Mouse (Mus musculus): ENCODE data around the gene Olfr1111. TPM values are rescaled to one million over a fixed set of nuclear protein-coding genes. Genes with fewer than 3 reads are reported as not detected.
"Not testable (repeated sequence)": the region's sequence is repeated elsewhere in the genome, so short reads cannot be mapped to it uniquely, and the experiment has no call there.

Olfr1111 gene
- not detected for total RNA-seq (2021)

DNA sequence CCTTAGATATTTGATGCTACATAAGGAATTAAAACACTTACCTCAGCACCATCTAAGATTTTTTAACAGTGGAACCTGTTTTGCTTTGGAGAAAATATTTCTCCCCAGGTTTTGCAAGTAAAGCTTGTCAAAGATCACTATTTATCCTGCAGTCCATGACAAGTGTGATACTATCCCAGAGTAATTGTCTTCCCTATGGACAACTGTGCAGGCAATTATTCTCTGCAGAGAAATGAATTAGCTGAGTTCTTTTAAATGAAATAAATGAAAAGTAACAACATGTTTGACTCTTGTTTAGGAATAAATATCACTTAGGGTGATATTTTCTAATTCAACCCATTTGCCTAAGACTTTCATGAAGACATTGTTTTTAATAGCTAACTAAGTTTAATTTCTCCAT is at the start of gene Olfr1111:
Olfr1111 (minus strand) TSS at position 101 of the 400 bp plus-strand sequence.
- no peak for DNase-seq

GRCm38 (mm10) chr2:87187498-87187897 is 35.1 kb upstream of the Olfr1111 start, which contains the start of gene Olfr1112:
TSS of gene Olfr1112 (plus strand) at chr2:87187798.
- DNase-seq, result no peak

- DNase-seq, result not testable (repeated sequence)
These were observed 15.3 kb upstream of the Olfr1111 start for GRCm38 (mm10) chr2:87167731-87168130.

- no peak for DNase-seq
These were observed 12.2 kb downstream of the Olfr1111 start, which contains the start of gene Olfr1110 for GRCm38 (mm10) chr2:87140200-87140599. TSS of gene Olfr1110 (minus strand) at chr2:87140300.

DNA sequence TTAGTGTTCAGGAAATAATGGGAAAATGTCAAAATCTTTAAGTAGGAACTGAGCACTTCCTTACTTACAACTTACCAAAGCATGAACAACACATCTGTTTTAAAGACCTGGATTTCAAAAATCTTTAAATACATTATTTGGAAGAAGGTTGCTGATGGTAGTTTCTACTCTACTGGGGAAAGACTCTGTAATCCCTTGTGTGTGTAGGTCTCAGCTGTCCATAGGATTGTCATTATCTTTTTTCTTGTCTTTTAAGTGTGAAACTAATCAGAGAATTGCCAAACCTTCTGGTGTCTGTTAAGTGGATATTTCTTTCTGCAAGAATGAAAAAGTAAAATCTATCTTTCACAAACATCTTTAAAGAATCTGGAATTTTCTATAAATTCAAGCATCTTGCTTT is 38.0 kb downstream of the Olfr1111 start, which contains the start of gene Olfr259:
Olfr259 (minus strand) TSS at position 101 of the 400 bp plus-strand sequence.
- no peak for DNase-seq

Other genes with a start within 250 kb of the Olfr1111 start
- not detected for gene Olfr1098, start 228.1 kb downstream of the Olfr1111 start, total RNA-seq (2021)
- not detected for gene Olfr1099, start 191.9 kb downstream of the Olfr1111 start, total RNA-seq (2021)
- not detected for gene Olfr1100, start 172.7 kb downstream of the Olfr1111 start, total RNA-seq (2021)
- gene Olfr1101, start 161.4 kb downstream of the Olfr1111 start, total RNA-seq (2021), result not detected
- gene Olfr1102, start 154.2 kb downstream of the Olfr1111 start, total RNA-seq (2021), result not detected
- not detected for gene Olfr1104, start 125.5 kb downstream of the Olfr1111 start, total RNA-seq (2021)
- gene Olfr1105, start 116.1 kb downstream of the Olfr1111 start, total RNA-seq (2021), result not detected
- not detected for gene Olfr1106, start 100.4 kb downstream of the Olfr1111 start, total RNA-seq (2021)
- gene Olfr1107, start 76.8 kb downstream of the Olfr1111 start, total RNA-seq (2021), result not detected
- not detected for gene Olfr1109, start 56.6 kb downstream of the Olfr1111 start, total RNA-seq (2021)
- not detected for gene Olfr259, start 38.1 kb downstream of the Olfr1111 start, total RNA-seq (2021)
- not detected for gene Olfr1110, start 12.3 kb downstream of the Olfr1111 start, total RNA-seq (2021)
- gene Olfr1112, start 35.2 kb upstream of the Olfr1111 start, total RNA-seq (2021), result not detected
- gene Olfr1113, start 56.3 kb upstream of the Olfr1111 start, total RNA-seq (2021), result not detected
- not detected for gene Olfr1115, start 95.4 kb upstream of the Olfr1111 start, total RNA-seq (2021)
- gene Olfr1116, start 114.9 kb upstream of the Olfr1111 start, total RNA-seq (2021), result not detected
- not detected for gene Olfr1118, start 155.0 kb upstream of the Olfr1111 start, total RNA-seq (2021)
- not detected for gene Olfr1120, start 202.2 kb upstream of the Olfr1111 start, total RNA-seq (2021)
- gene Olfr1121, start 217.3 kb upstream of the Olfr1111 start, total RNA-seq (2021), result not detected
- gene Olfr1122, start 233.2 kb upstream of the Olfr1111 start, total RNA-seq (2021), result not detected